Mouse (Mus musculus): Measurements from ENCODE around the gene Gigyf1. TPM values are rescaled to one million over a fixed set of nuclear protein-coding genes. Genes with fewer than 3 reads are reported as not detected.

Gene Gigyf1
- total RNA-seq, 2 experiments from 2014 or later: 20.9 to 24.7 TPM

GRCm38 (mm10) chr5:137541768-137542540 is 23.6 kb downstream of the Gigyf1 start:
- Histone ChIP-seq H3K27ac (no peak overlapping the region), H3K4me3 (no peak overlapping the region)
- intact Hi-C loops (cut with DNase I): no loop called here
- no peak for DNase-seq
- no peak for TF ChIP-seq CTCF (IDR thresholded peaks at IDR 0.05)

GRCm38 (mm10) chr5:137544926-137545325 is 26.6 kb downstream of the Gigyf1 start:
- intact Hi-C loops (cut with DNase I): no loop called here
- no peak for DNase-seq
- H3K4me3 ChIP-seq: no peak overlapping the region
- no peak for TF ChIP-seq CTCF (IDR thresholded peaks at IDR 0.05)
- H3K27ac ChIP-seq: no peak overlapping the region

- no peak for TF ChIP-seq CTCF (IDR thresholded peaks at IDR 0.05)
- no peak overlapping the region for H3K4me3 ChIP-seq
- no peak overlapping the region for H3K27ac ChIP-seq
- intact Hi-C loops (cut with DNase I): no loop called here
- DNase-seq: no peak
Measured at GRCm38 (mm10) chr5:137545596-137545995, 27.2 kb downstream of the Gigyf1 start.

- no peak for DNase-seq
- TF ChIP-seq CTCF (IDR thresholded peaks at IDR 0.05): no peak
- Histone ChIP-seq H3K27ac (no peak overlapping the region), H3K4me3 (no peak overlapping the region)
- intact Hi-C loops (cut with DNase I): no loop called here
Measured at GRCm38 (mm10) chr5:137549840-137550239, 31.5 kb downstream of the Gigyf1 start.

- no peak overlapping the region for H3K27ac ChIP-seq
- no peak for DNase-seq
- intact Hi-C loops (cut with DNase I): no loop called here
- peak; percentile 25; the same call in 1 of the 2 replicates for TF ChIP-seq CTCF (IDR thresholded peaks at IDR 0.05)
- no peak overlapping the region for H3K4me3 ChIP-seq
Measured at GRCm38 (mm10) chr5:137551119-137551518, 32.8 kb downstream of the Gigyf1 start.

- intact Hi-C loops (cut with DNase I): no loop called here
- no peak overlapping the region; the same call in 1 of the 2 replicates for H3K4me3 ChIP-seq
- no peak for TF ChIP-seq CTCF (IDR thresholded peaks at IDR 0.05)
- DNase-seq: no peak
- no peak overlapping the region for H3K27ac ChIP-seq
Measured at GRCm38 (mm10) chr5:137553000-137553399, 34.7 kb downstream of the Gigyf1 start.

GRCm38 (mm10) chr5:137553411-137553837 is 35.1 kb downstream of the Gigyf1 start, which contains the start of gene Actl6b:
Gene Actl6b, plus strand, starts transcription at chr5:137553517.
- TF ChIP-seq CTCF (IDR thresholded peaks at IDR 0.05): no peak
- peak; percentile 80 for DNase-seq
- Histone ChIP-seq H3K4me3 (no peak within 1 kb of the TSS; the same call in 1 of the 2 replicates), H3K27ac (no peak within 1 kb of the TSS)
- intact Hi-C loops (cut with DNase I): no loop called here

- no peak overlapping the region for H3K4me3 ChIP-seq
- TF ChIP-seq CTCF (IDR thresholded peaks at IDR 0.05): no peak
- no peak overlapping the region for H3K27ac ChIP-seq
- DNase-seq: no peak
- intact Hi-C loops (cut with DNase I): no loop called here
Measured at GRCm38 (mm10) chr5:137553898-137554297, 35.5 kb downstream of the Gigyf1 start.

GRCm38 (mm10) chr5:137561556-137561955 is 43.2 kb downstream of the Gigyf1 start:
- intact Hi-C loops (cut with DNase I): no loop called here
- no peak overlapping the region for H3K27ac ChIP-seq
- TF ChIP-seq CTCF (IDR thresholded peaks at IDR 0.05): no peak

GRCm38 (mm10) chr5:137562965-137563364 is 44.6 kb downstream of the Gigyf1 start:
- no peak overlapping the region for H3K27ac ChIP-seq
- no peak for DNase-seq
- intact Hi-C loops (cut with DNase I): no loop called here
- no peak overlapping the region for H3K4me3 ChIP-seq
- TF ChIP-seq CTCF (IDR thresholded peaks at IDR 0.05): no peak

More at GRCm38 (mm10) chr5:137561556-137561955, 43.2 kb downstream of the Gigyf1 start:
- no peak for DNase-seq
- no peak overlapping the region for H3K4me3 ChIP-seq

- TF ChIP-seq CTCF (IDR thresholded peaks at IDR 0.05): no peak
- Histone ChIP-seq H3K27ac (no peak overlapping the region), H3K4me3 (no peak overlapping the region)
- DNase-seq: no peak
- intact Hi-C loops (cut with DNase I): no loop called here
Measured at GRCm38 (mm10) chr5:137565744-137566143, 47.4 kb downstream of the Gigyf1 start.

GRCm38 (mm10) chr5:137566416-137566815 is 48.1 kb downstream of the Gigyf1 start:
- intact Hi-C loops (cut with DNase I): no loop called here
- Histone ChIP-seq H3K4me3 (no peak overlapping the region), H3K27ac (no peak overlapping the region)
- TF ChIP-seq CTCF (IDR thresholded peaks at IDR 0.05): no peak
- no peak for DNase-seq

- DNase-seq: no peak
- no peak overlapping the region for H3K27ac ChIP-seq
- intact Hi-C loops (cut with DNase I): no loop called here
- H3K4me3 ChIP-seq: no peak overlapping the region
- TF ChIP-seq CTCF (IDR thresholded peaks at IDR 0.05): no peak
Measured at GRCm38 (mm10) chr5:137568223-137568798, 50.0 kb downstream of the Gigyf1 start.

Data from gastrocnemius, adult 2 months (tissue).